Mouse (Mus musculus): ENCODE measurements around the gene Slc17a9. TPM values are rescaled to one million over a fixed set of nuclear protein-coding genes. Genes with fewer than 3 reads are reported as not detected.
"Not testable (repeated sequence)": the region's sequence is repeated elsewhere in the genome, so short reads cannot be mapped to it uniquely, and the experiment has no call there.

Gene Slc17a9
- polyA plus RNA-seq, 1 experiment from 2014 or later, result 0.59 TPM

- Histone ChIP-seq H3K36me3 (peaks cover 17% of the 10 kb centered on the region), H3K4me3 (peak overlapping the region; percentile 100), H3K9ac (peak overlapping the region; percentile 99), H3K27me3 (replicated peaks) (no peaks in the 10 kb centered on the region), H3K4me2 (peak overlapping the region; percentile 83), H3K9me3 (replicated peaks) (no peaks in the 10 kb centered on the region), H3K27ac (ENCODE audit: poor library complexity, severe bottlenecking) (peak overlapping the region; percentile 94), H3K4me1 (replicated peaks) (peaks cover 26% of the 10 kb centered on the region)
- 2% methylated on average over 64 of the region's 64 CpGs for WGBS
- ATAC-seq (ENCODE audit: insufficient number of reproducible peaks, low FRiP score), result peak; percentile 52
These were observed 14.5 kb upstream of the Slc17a9 start for GRCm38 (mm10) chr2:180710276-180711155.

DNA sequence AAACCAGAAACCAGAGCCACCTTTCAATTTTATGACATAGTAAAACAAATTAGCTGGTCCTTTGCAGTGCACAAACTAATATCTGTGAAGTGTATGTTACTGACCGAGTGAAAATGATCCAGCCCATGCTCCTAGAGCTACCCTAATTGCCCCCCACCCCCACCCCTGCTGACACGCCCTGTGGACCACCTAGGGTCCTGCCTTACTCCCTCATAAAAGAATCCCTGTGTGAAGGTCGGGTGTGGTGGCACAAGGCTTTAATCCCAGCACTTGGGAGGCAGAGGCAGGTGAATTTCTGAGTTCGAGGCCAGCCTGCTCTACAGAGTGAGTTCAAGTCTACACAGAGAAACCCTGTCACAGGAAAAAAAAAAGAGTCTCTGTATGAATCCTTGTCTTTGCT, 13.5 kb upstream of the Slc17a9 start:
- Histone ChIP-seq H3K36me3 (peaks cover 22% of the 10 kb centered on the region), H3K4me1 (replicated peaks) (peaks cover 25% of the 10 kb centered on the region), H3K9me3 (replicated peaks) (no peaks in the 10 kb centered on the region), H3K27me3 (replicated peaks) (no peaks in the 10 kb centered on the region), H3K9ac (peak overlapping the region; percentile 99), H3K4me2 (peak overlapping the region; percentile 83), H3K4me3 (peak overlapping the region; percentile 100), H3K27ac (ENCODE audit: poor library complexity, severe bottlenecking) (no peak overlapping the region)
- 72% methylated on average over 4 of the region's 4 CpGs for WGBS
- ATAC-seq (ENCODE audit: insufficient number of reproducible peaks, low FRiP score), result no peak

GRCm38 (mm10) chr2:180712037-180712689, 12.9 kb upstream of the Slc17a9 start:
- H3K9me3 ChIP-seq (replicated peaks), result no peaks in the 10 kb centered on the region
- H3K9ac ChIP-seq, result no peak overlapping the region
- H3K27me3 ChIP-seq (replicated peaks), result no peaks in the 10 kb centered on the region
- ATAC-seq (ENCODE audit: insufficient number of reproducible peaks, low FRiP score), result no peak
- H3K4me3 ChIP-seq, result no peak overlapping the region
- peaks cover 25% of the 10 kb centered on the region for H3K36me3 ChIP-seq
- H3K27ac ChIP-seq (ENCODE audit: poor library complexity, severe bottlenecking), result no peak overlapping the region
- WGBS, result 88% methylated on average over 5 of the region's 5 CpGs
- H3K4me1 ChIP-seq (replicated peaks), result peaks cover 25% of the 10 kb centered on the region
- peak overlapping the region; percentile 4; the same call in 1 of the 2 replicates for H3K4me2 ChIP-seq

DNA sequence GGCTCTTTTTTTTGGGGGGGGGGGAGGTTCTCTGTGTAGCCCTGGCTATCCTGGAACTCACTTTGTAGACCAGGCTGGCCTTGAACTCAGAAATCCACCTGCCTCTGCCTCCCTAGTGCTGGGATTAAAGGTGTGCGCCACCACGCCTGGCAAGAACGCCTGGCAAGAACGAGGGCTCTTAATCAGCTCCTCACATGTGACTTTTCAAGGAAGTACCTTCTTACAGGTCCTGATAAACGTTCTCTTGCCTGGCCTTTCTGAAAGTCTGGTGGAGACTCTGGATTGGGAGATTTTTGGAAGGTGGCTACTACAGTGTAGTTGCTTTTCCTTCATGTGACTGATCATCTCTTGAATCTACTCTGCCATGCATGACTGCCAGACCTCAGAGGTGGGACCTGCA, 2.3 kb upstream of the Slc17a9 start:
- not testable (repeated sequence) for H3K4me3 ChIP-seq; H3K9ac ChIP-seq; H3K27me3 ChIP-seq (replicated peaks); H3K4me2 ChIP-seq; H3K9me3 ChIP-seq (replicated peaks); H3K27ac ChIP-seq (ENCODE audit: poor library complexity, severe bottlenecking); ATAC-seq (ENCODE audit: insufficient number of reproducible peaks, low FRiP score)
- peaks cover 59% of the 10 kb centered on the region for H3K36me3 ChIP-seq
- H3K4me1 ChIP-seq (replicated peaks), result peaks cover 17% of the 10 kb centered on the region
- WGBS, result 87% methylated on average over 5 of the region's 5 CpGs

DNA sequence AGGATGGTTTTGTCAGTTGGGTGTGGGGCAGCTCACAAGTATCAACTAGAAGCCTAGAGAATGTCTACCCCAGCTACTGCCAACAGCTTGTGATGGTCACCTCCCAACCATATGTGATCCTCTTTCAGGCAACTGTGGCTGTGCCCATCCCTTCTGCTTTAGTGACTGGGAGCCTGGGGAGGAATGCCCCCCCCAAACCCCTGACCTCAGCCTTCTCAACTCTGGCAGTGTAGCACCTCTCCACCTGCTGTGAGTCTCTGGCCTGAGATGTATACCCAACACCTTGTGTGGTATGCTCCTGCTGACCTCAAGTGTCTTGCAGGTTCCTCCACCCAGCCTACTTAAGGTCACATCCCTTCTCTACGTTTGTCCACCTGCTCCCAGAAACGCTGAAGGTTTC, 1.2 kb upstream of the Slc17a9 start:
- H3K4me2 ChIP-seq, result no peak overlapping the region
- H3K9ac ChIP-seq, result no peak overlapping the region
- H3K4me1 ChIP-seq (replicated peaks), result peaks cover 17% of the 10 kb centered on the region
- H3K4me3 ChIP-seq, result no peak overlapping the region
- peaks cover 48% of the 10 kb centered on the region for H3K36me3 ChIP-seq
- H3K27ac ChIP-seq (ENCODE audit: poor library complexity, severe bottlenecking), result no peak overlapping the region
- 75% methylated on average over 2 of the region's 2 CpGs for WGBS
- no peaks in the 10 kb centered on the region for H3K9me3 ChIP-seq (replicated peaks)
- ATAC-seq (ENCODE audit: insufficient number of reproducible peaks, low FRiP score), result no peak
- H3K27me3 ChIP-seq (replicated peaks), result no peaks in the 10 kb centered on the region

DNA sequence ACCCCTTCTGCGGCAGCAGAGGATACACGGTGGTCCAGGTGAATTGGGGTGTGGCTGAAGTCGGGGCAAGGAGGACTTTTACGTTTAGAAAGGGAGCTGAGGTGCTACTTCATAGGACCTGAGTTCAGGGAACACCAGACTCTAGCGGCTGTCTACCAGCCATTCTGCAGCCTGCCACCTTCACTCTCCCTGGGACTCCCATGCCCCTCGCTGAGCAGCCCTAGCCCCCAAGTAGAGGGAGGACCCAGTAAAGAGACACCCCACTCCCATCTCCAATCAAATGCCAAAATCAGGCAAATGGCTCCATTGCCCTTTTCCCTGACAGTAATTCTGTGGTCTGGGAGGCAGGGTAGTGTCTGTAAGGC, 333 bp downstream of the Slc17a9 start:
- no peak for ATAC-seq (ENCODE audit: insufficient number of reproducible peaks, low FRiP score)
- peak overlapping the region; percentile 70 for H3K4me2 ChIP-seq
- no peaks in the 10 kb centered on the region for H3K27me3 ChIP-seq (replicated peaks)
- no peak overlapping the region for H3K27ac ChIP-seq (ENCODE audit: poor library complexity, severe bottlenecking)
- peaks cover 17% of the 10 kb centered on the region for H3K4me1 ChIP-seq (replicated peaks)
- H3K4me3 ChIP-seq, result peak overlapping the region; percentile 29
- H3K36me3 ChIP-seq, result peaks cover 35% of the 10 kb centered on the region
- H3K9ac ChIP-seq, result peak overlapping the region; percentile 53
- H3K9me3 ChIP-seq (replicated peaks), result no peaks in the 10 kb centered on the region
- WGBS, result 6% methylated on average over 6 of the region's 6 CpGs

DNA sequence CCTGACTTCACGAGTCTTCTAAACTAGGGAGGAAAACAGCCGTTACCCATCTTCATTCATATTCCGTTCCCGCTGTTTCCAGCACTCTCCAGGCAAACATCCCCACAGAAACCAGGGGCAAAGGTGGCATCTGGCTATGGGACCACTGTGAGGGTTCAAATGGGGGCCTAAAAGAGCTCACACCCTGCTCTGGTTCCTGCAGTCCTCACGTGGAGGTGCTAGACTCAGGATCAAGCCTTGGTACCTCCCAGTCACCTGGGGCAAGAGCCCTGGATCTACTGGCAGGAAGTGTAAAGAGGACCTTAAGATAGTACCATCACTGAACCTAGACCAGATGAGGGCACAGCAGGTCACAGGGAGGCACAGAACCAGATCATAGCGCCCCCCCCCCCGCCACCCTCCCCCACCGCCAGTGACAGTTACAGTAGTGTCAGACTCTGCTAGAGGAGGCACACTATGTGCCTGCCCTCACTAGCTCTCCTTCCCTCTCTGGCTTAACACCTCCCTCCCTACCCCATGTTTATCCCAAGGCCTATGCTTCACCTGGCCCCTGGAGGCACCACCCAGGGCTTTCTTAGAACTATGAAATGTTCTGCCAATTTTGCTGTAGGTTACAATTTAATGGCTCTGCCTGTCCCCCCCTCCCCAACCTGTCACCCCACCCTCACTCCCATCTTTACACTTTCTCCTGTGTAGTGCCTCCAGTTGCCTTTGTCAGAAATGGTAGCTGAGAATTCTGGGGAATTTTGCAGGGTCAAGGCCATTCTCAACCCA, 980 bp downstream of the Slc17a9 start:
- WGBS, result 22% methylated on average over 8 of the region's 8 CpGs
- Histone ChIP-seq H3K4me1 (replicated peaks) (peaks cover 18% of the 10 kb centered on the region), H3K36me3 (peaks cover 29% of the 10 kb centered on the region), H3K9ac (no peak overlapping the region), H3K4me3 (no peak overlapping the region), H3K27me3 (replicated peaks) (no peaks in the 10 kb centered on the region), H3K4me2 (peak overlapping the region; percentile 70; the same call in 1 of the 2 replicates), H3K9me3 (replicated peaks) (no peaks in the 10 kb centered on the region), H3K27ac (ENCODE audit: poor library complexity, severe bottlenecking) (no peak overlapping the region)
- no peak for ATAC-seq (ENCODE audit: insufficient number of reproducible peaks, low FRiP score)

DNA sequence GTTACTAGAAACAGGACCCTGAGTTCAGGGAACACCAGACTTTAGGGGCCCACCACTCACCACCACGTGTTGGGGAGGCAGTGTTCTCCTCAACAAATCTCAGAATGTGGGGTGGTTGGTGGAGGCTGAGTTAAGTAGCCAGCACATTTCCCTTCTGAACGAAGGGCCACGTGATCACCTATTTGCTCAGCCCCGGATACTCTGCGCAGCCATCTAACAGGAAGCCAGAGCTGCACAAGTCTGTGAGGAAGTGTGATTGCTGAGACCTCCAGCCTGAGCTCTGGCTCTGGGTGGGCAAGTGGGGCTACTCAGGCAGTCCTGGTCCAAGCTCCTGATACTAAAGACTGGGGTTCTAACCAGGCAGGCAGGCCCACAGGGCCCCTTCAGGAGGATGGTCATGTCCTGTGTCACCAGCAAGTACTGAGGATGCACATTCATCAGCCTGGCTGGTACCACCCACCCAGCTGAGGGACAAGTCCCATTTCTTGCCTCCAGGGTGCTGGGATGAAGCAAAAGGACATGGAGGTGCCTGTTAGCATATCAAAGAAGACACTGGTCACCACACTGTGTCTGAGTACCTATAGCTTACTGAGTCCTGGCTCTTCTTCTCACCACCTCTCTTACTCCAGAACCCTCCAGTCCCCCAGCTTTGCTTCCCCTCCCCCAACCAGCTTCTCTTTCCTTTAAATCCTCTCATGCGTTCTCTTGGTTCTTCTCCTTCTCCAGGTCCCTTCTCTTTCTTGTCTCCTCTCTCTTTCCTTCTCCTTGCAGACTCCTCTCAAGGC, 1.8 kb downstream of the Slc17a9 start:
- no peak overlapping the region for H3K4me2 ChIP-seq
- ATAC-seq (ENCODE audit: insufficient number of reproducible peaks, low FRiP score), result no peak
- no peak overlapping the region for H3K4me3 ChIP-seq
- 0 out of 2 replicates have a peak, but pooled peaks cover 2% of the 10 kb centered on the region for H3K27me3 ChIP-seq (replicated peaks)
- H3K9me3 ChIP-seq (replicated peaks), result no peaks in the 10 kb centered on the region
- no peak overlapping the region for H3K27ac ChIP-seq (ENCODE audit: poor library complexity, severe bottlenecking)
- H3K36me3 ChIP-seq, result peaks cover 21% of the 10 kb centered on the region
- H3K9ac ChIP-seq, result no peak overlapping the region
- H3K4me1 ChIP-seq (replicated peaks), result peaks cover 22% of the 10 kb centered on the region
- 65% methylated on average over 6 of the region's 6 CpGs for WGBS

GRCm38 (mm10) chr2:180727613-180728021, 2.6 kb downstream of the Slc17a9 start:
- Histone ChIP-seq H3K9me3 (replicated peaks) (no peaks in the 10 kb centered on the region), H3K4me2 (no peak overlapping the region), H3K27me3 (replicated peaks) (0 out of 2 replicates have a peak, but pooled peaks cover 2% of the 10 kb centered on the region), H3K27ac (ENCODE audit: poor library complexity, severe bottlenecking) (no peak overlapping the region), H3K4me1 (replicated peaks) (peaks cover 22% of the 10 kb centered on the region), H3K4me3 (no peak overlapping the region), H3K36me3 (peaks cover 13% of the 10 kb centered on the region), H3K9ac (no peak overlapping the region)
- WGBS, result 57% methylated on average over 4 of the region's 4 CpGs
- ATAC-seq (ENCODE audit: insufficient number of reproducible peaks, low FRiP score), result no peak

DNA sequence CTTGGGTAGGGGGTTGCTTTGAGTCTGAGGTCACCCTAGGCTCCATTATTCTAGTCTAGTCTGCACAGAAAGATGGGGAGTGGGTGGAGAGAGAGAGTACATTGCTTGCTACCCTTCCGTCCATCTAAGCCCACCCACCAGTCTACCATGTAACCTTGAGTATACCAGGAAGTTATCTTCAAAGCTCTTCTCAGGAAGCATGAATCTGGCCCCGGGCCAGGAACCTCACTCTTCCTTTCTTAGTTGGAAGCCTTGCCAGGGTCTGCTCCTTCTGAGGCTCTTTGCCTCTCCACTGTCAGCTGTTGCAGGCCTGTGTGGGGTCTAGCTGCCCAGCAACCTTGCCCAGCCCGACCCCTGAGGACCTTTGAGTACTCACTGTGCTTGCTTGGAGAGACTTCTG, 6.0 kb downstream of the Slc17a9 start:
- Histone ChIP-seq H3K27me3 (replicated peaks) (0 out of 2 replicates have a peak, but pooled peaks cover 13% of the 10 kb centered on the region), H3K4me1 (replicated peaks) (peaks cover 5% of the 10 kb centered on the region; the same call in 1 of the 2 replicates), H3K36me3 (no peaks in the 10 kb centered on the region), H3K4me2 (no peak overlapping the region), H3K27ac (ENCODE audit: poor library complexity, severe bottlenecking) (no peak overlapping the region), H3K9ac (no peak overlapping the region), H3K4me3 (no peak overlapping the region), H3K9me3 (replicated peaks) (no peaks in the 10 kb centered on the region)
- no peak for ATAC-seq (ENCODE audit: insufficient number of reproducible peaks, low FRiP score)
- WGBS, result 52% methylated on average over 3 of the region's 3 CpGs
